Mouse (Mus musculus) left cerebral cortex, adult 11 months (tissue): Measurements from ENCODE around the gene Spem1.
A peak's percentile ranks its signal among the peaks of the same experiment; 100 is the strongest.

Source experiments
- DNase-seq: peaks from one replicate; pipeline ENCODE4 v3.0.0; 2022; ENCODE audit warnings: low spot score

The Spem1 gene

GRCm38 (mm10) chr11:69800392-69801197 lies 21.4 kb downstream of the Spem1 start:
- no peak for DNase-seq

GRCm38 (mm10) chr11:69800138-69800391 lies 21.9 kb downstream of the Spem1 start:
- no peak for DNase-seq

GRCm38 (mm10) chr11:69799394-69800137 lies 22.4 kb downstream of the Spem1 start:
- no peak for DNase-seq

- no peak for DNase-seq
Observed at GRCm38 (mm10) chr11:69797924-69798323, 24.1 kb downstream of the Spem1 start.

GRCm38 (mm10) chr11:69795983-69796435 lies 26.0 kb downstream of the Spem1 start:
- DNase-seq, result no peak

- DNase-seq, result peak; percentile 90
Observed at GRCm38 (mm10) chr11:69795168-69795982, 26.6 kb downstream of the Spem1 start, which contains the start of gene Chrnb1. Gene Chrnb1, minus strand, starts transcription at chr11:69795943.

- DNase-seq, result no peak
Observed at GRCm38 (mm10) chr11:69793429-69793828, 28.6 kb downstream of the Spem1 start.

GRCm38 (mm10) chr11:69791420-69791819 lies 30.6 kb downstream of the Spem1 start:
- DNase-seq, result no peak

- DNase-seq, result no peak
Observed at GRCm38 (mm10) chr11:69789431-69789830, 32.5 kb downstream of the Spem1 start.

GRCm38 (mm10) chr11:69787306-69787705 lies 34.7 kb downstream of the Spem1 start:
- no peak for DNase-seq

GRCm38 (mm10) chr11:69784793-69785272 lies 37.1 kb downstream of the Spem1 start:
- DNase-seq, result no peak

GRCm38 (mm10) chr11:69781828-69782227 lies 40.2 kb downstream of the Spem1 start:
- no peak for DNase-seq

GRCm38 (mm10) chr11:69778985-69779384 lies 43.0 kb downstream of the Spem1 start:
- no peak for DNase-seq

GRCm38 (mm10) chr11:69778258-69778982 lies 43.6 kb downstream of the Spem1 start:
- no peak for DNase-seq

GRCm38 (mm10) chr11:69777504-69778257 lies 44.3 kb downstream of the Spem1 start:
- no peak for DNase-seq

GRCm38 (mm10) chr11:69776488-69776887 lies 45.5 kb downstream of the Spem1 start:
- DNase-seq, result no peak

GRCm38 (mm10) chr11:69775716-69776115 lies 46.3 kb downstream of the Spem1 start:
- DNase-seq, result no peak

GRCm38 (mm10) chr11:69774961-69775360 lies 47.0 kb downstream of the Spem1 start:
- DNase-seq, result no peak
